Mouse (Mus musculus) urinary bladder, postnatal 36 days (tissue): Measurements from ENCODE around the gene Fam124a.
"Not testable (repeated sequence)": the region's sequence is repeated elsewhere in the genome, so short reads cannot be mapped to it uniquely, and the experiment has no call there.

ENCODE experiments used
- DNase-seq, 2 experiments: peaks; one replicate each; pipeline ENCODE4 v3.0.0; 2022; ENCODE audit warnings: low spot score in 2 of 2, mixed read lengths in 1 of 2

The Fam124a gene

DNA sequence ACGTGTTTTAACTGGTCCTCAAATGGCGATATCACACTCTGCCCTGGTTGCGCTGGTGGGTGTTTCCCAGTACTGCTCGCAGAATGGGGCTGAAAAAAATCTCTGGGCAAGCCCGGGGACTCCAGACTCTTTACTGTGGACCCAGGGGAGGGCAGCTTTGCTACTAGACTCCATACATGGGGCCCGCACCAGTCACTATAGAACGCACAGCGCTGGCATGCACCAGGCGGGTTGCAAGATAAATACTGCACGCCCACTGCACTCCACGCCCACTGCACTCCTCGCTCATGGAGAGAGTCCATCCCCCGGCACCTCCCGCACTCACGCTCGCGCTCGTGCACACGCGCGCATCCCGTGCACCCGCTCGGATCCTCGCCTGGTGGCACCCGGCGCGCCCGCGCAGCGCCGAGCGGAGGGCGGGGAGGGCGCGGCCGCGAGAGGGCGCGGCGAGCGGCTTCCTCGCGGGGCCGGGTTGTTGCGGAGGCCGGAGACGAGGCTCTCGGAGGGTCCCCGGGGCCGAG lies at the start of gene Fam124a:
Gene Fam124a, plus strand, starts transcription at position 429 of the 521 bp plus-strand sequence.
- DNase-seq = peak; percentile 48 to 66

DNA sequence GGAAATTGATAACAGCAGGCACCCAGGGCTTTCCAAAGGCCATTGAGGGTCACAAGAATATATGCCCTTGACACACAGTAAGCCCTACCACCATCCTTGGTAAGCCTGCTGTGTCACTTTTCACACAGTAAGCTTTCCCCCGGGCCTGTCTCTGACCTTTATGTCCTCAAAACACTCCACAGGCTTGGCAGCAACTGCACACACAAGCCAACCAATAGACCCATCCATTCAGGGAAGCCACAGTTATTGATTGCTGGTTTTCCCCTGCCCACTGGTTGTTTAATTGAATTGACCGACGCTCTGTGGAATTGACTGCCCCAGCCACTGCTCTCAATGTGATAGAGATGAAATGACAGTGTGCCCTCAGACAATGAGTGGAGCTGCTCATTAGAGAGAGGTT lies 49.3 kb upstream of the Fam124a start:
- no peak for DNase-seq

DNA sequence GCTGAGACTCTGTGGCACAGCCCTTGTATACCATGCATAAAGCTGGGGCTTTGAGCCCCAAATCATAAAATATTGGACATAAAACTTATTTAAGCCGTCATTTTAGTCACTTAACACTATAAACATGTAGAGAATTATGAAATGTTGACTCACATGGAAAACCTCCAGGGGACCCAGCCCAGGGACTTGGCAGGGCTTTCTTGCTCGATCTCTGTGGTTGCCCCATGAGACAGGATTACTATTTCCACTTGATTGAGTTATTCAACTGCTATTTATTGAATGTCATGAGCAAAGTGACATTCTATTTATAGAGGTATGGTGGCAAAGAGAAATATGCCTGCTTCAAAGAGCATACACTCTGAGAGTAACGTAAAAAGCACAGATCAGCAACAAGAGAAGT lies 46.2 kb upstream of the Fam124a start:
- peak; percentile 13 to 41 for DNase-seq

DNA sequence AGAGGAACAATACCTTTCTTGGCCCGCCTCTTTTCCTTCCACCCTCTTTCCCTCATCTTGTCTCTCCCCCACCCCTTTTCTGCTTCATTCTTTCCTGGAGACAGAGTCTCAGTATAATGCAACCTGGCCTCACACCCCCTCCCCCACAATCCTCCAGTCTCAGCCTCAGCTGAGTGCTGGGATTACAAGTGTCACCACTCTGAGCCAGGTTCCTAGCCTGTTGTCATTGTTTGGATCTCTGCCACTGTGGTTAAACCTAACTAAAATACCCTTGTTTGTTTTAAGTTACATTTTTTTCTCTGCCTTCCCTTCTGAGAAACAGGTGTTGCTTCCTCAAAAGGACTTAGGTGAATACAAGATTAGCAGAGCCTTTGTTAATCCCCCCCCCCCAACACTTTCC lies 42.7 kb upstream of the Fam124a start:
- DNase-seq = no peak

DNA sequence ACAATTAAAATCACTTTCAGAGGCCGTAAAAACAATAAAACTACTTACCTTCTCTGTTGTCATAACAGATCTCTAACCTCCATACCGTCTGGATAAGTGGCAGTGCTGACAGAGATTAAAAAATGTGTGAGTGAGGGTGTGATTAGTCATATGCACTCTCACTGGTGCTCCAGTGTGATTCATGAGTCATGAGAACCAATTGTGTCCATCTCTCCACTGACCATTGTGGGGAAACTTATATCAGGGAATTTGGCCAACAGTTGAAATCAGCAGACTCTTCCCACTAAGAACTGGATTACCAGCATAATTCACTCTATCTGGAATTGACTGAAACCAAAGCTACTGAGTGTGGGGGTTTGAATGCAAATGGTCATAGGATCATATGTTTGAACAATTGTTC lies 24.6 kb upstream of the Fam124a start:
- no peak for DNase-seq

DNA sequence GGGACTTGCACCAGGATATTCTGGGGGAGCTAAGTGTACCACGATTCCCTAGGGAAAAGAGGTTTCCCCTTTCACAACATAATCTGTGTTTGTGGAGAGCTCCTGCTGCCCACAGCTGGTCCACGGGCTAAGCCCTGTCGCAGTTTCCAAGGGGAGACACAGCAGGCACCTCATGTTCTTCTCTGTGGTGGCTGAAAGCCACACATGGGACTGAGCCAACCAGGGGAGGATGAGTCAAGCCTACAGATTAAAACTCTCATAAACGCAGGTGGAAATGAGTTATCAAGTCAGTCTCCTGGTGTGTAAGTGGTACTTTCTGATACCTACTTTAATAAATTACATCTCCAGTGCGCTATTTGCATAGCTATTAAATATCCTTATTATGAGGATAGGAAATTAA lies 19.4 kb upstream of the Fam124a start:
- no peak for DNase-seq

DNA sequence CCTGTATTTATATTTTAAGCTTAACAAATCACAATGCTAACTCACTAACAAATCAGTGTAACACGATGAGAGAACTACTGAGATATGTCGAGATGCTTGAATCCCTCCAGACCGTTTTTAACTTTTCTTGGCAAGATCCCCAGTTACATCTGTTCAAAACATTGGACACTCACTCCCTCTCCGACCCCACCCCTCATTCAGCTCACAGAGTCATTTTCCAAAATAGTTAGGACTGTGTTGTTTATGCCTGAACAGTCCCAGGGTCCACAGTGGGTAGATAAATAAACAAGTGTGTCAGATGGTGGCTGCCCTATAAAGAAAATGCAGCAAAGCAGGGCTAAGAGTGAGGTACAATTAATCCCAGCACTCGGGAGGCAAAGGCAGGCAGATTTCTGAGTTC lies 18.5 kb upstream of the Fam124a start:
- no peak for DNase-seq

DNA sequence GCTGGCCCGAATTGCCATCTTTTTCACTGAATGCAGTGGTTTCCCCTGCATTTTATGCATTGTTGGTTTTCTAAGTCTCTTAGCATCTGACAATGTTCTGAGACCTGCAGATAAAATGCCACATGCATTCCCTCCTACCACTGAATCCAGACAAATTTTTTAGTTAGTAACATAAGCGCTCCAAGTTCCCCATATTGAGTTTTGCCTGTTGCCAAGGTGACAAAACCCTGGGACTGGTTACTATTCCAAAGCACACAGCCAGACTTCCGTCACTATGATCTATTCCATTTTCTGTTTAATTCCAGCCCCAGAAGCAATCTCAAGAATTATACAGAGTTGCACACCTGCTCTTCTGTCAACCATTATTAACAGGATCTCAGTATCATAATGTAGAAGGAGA lies 15.7 kb upstream of the Fam124a start:
- no peak for DNase-seq

DNA sequence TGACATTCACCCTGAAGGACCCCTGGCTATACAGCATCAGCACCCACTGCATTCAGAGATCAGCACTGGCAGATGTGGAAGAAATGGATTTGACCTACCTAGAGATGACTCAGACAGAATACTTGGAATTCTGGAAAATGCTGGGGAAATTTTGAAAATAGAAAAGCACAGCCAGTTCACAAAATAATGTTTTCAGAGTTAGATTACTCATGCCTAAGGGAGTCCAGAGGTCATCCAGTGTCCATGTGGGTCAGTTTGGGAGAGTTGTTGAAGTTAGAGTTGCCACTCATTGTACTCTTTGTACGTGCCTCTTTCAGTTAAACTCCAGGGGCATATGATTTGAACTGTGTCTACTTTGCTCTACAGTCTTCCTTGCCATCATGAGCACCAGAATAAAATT lies 13.8 kb upstream of the Fam124a start:
- no peak for DNase-seq

DNA sequence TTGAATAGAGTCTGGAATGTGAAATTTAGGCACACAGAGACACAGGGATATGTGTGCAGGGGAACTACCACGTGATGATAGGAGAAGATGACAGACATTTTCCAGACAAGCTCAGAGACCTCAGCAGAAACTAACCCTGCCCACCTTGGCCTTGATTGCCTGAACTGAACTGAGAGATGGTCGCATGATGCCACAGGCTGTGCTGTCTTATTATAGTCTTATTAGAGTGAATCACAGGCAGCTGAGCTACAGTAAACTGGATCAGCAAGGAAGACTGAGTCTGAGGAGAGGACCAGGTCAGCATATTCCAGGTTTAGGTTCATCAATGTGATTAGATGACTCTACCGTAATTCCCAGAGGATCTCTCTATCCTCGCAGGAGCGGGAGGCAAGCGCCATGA lies 9.2 kb upstream of the Fam124a start:
- no peak for DNase-seq

DNA sequence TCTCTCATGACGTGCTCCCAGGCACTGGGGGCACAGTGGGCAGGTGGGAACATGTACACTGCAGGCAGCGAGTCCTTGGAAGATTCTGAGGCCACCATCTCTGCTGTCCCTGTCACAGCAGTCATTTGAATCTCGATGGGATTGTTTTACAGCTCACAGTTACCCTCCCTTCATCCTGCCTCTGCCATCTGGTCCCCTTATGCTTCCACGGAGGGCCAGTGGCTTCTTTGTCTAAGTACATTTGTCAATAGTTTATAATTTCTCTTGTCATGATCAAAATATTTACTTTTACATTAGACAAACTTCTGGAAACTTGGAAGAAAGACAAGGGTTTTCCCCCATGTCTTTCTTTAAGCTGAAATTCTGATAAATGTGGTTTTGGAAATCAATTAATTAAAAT lies 8.8 kb upstream of the Fam124a start:
- DNase-seq = no peak

DNA sequence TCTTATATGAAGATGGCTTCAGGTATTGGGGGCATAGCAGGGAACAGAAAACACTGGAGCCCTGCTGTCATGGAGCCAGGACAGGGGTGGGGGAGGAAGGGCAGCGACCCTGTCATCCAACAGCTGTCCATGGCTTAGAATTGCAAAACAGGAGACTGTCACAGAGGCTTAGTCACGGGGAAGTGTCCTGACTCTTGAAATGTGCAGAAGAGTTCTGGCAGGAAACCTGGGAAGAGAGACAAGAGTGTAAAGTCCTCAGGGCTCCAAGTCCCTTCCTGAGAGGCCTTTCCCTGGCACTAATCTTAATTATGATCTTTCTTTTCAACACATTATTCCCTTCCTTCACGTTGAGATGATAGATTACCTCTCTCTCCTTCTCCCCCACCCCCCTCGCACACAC lies 5.4 kb upstream of the Fam124a start:
- DNase-seq = no peak

DNA sequence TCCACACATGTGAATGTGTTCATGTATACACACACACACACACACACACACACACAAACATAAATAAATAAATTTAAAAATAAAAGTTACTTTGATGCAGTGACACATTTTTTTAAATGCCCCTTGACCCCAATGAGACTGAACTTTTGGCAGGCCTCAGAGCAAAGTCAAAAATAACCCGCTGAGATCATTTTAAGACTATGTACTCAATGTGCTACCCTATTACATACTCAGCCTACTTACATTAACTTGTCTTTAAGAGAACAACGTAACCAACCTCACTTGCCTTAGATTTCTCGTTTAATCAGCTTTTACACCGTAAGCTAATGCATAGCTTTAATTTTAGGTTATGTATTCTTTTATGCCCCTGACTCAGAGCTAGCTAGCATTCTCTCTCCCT lies 2.8 kb upstream of the Fam124a start:
- no peak for DNase-seq

DNA sequence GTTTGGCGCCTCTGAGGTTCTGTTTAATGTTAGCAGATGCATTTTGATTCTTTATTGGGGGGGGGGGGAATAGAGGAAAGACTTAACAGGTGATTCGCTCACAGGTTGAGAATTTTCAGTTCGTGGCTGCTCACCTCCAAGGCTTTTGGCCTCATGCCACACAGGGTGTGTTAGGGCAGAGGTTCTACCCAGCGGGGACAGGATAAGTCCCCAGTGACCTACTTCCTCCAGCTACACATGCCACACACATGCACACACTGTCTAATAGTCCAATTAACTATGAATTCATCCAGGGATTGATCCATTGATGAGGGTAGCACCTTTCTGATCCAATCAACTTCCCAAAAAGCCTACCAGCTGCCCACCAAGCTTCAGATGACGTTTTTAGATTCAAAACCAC lies 1.8 kb upstream of the Fam124a start:
- DNase-seq = no peak

DNA sequence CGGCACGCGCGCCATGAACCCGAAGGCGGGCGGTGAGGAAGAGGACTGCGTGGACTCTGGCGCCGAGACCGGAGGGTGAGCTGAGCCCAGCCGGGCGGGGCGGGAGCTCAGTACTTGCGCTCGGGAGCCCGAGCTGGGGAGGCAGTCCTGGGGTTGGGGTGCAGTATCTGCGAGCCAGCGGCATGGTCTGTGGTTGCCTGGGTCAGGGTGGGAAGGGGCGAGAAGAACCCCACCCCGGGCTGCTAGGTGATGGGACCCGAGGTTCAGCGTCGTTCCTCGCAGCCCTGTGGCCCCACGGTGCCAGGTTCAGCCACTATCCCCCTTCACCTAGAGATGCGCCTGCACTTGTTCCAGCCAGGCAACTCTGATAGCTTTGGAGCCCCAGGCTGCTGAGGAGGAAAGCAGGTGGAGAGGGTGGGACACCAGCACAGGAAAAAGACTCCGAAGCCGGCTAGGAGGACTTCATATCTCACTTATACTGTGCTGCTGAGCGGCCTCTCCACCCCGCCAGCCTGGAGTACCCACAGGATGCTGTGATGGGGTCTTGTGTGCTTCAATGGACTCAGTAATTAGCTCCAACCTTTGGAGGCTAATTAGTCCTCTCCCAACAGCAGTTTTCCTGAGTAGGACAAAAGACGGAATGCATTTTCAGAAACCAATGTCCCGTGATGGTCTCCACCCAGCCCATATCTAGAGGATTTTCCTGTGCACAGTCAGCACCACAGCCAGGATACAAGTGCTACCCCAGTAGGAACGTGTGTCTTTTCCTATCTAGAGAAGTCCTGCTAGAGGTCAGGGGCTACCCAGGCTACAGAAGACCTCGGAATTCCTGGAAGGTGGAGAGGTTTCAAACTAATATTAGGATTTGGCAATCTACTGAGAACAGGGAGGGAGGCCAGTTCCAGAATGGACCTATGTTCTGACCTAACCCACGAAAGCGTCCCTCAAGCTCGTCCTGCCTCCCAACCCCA lies 588 bp downstream of the Fam124a start:
- no peak for DNase-seq

DNA sequence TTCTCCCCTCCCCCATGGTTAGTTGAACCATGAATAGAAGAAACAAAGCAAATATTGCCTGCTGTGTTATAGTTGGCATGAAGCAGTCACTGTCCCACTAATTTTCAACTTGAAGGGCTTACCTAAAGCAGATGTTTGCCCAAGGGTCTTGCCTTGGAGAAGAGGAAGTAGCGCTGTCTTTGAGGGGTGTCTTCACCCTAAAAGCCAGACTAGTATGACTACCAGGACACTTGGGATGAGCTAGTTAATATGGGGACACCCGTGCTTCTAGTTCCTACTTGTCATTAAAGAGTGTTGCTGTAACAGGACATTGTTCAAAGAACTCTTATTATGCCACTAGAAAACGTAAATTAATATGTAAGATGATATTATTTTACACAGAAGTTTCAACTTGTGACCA lies 1.6 kb downstream of the Fam124a start:
- no peak for DNase-seq

DNA sequence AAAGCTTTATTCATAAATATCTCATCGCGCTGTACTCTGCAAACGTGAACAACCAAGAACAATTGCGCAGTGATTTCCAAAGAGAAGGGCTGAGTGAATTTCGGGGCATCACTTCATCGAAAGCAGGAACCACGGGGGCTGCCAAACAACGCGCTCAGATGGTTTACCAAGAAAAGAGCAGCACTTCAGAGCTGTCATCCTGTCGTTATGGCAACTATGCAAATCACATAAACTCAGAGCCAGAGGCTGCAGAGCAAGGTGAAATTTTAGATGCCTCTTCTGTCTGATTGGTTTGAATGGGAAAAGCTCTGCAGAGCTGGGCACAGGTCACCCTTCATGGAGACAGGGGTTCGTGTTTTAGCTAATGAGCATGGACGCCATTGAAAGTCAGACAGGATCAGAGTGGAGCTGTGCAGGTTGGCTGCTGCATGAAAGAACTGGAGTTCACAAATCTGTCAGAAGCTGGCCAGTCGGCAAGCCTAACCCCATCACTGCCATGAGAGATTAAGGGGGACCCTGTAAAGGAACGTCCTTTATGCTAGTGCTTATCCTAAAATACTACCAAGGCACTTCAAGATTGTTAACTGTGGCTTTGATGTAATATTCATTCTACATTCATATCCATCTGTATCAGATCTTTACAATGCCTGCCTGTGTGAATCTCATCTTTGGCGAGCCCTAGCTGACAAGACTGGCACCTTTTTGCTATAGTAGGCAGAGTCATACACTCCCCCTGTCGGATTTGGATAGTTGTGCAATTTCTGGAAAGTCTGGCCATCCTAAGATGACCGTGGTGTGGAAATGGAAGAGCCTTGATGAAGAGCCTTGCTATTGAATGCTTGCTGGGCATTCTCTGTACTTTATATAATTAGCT lies 6.6 kb downstream of the Fam124a start:
- DNase-seq = no peak

DNA sequence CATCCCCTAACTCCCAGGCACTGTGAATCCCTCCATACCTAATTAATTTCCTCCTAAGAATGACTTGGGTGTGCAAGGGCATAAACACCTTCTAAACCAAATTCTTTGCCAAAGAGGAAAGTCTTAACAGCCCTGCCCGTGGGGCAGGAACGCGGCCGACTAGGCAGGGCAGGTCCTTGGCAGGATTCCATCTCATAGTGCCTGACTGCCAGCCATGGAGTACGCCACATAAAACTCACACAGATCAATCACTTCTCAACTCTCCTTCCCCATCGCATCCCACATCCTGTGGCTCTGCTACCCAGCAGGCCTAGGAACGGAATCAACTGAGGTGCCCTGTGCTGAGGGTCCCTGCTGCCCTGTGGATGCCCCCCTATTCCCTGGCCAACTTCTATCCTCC lies 8.1 kb downstream of the Fam124a start:
- no peak for DNase-seq

DNA sequence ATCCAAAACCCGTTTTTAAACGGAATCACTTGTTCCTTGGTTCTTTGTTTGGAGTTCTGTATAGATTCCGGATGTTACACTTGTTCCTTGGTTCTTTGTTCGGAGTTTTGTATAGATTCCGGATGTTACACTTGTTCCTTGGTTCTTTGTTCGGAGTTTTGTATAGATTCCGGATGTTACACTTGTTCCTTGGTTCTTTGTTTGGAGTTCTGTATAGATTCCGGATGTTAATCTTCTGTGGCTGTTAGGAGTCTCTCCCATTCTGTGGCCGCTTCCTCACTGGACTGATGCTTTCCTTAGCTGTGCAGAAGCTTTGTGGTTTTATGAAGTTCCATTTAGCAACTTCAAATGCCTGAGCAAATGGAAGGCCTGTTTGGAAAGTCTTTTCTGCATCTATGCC lies 11.3 kb downstream of the Fam124a start, which contains the start of gene Gm4131:
Gene Gm4131, minus strand, starts transcription at position 101 of the 400 bp plus-strand sequence.
- DNase-seq = not testable (repeated sequence)

DNA sequence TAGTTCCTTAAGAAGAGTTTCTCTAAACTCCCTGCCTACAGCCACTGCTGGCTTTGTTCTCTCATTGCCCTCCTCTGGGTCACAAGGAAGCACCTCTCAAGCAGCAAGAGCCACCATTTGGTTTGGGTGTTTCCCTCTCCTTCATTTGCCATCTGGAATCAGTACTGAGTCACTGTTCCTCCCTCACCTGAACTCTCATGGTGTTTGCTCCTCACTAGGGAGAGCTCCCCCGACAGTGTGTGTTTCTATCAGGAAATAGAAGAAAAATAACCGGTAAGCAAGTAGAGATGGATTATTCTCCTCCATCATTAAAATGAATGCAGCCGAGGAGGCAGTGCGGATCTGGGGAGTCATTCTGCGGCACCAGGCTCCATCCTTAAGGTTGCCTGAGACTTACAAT lies 13.9 kb downstream of the Fam124a start:
- no peak for DNase-seq

DNA sequence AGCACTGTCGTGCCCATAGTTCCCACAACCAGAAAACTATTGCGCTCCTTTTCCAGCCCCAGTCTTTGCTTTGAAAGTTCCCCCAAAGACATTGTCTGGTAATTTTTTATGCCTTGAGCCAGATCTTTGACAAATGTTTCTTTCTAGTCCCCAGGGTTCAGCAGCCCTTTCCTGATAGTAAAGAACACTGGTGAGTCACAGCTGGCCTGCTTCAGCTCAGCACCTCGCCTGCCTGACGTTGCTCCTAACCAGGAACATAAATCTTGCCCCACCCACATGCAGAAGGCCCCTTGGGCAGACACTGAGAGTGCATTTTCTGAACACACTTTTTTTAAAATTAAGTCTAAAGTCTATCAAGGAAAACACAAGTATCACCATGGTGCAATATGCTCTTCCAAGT lies 14.8 kb downstream of the Fam124a start:
- peak; percentile 9 to 44 for DNase-seq

DNA sequence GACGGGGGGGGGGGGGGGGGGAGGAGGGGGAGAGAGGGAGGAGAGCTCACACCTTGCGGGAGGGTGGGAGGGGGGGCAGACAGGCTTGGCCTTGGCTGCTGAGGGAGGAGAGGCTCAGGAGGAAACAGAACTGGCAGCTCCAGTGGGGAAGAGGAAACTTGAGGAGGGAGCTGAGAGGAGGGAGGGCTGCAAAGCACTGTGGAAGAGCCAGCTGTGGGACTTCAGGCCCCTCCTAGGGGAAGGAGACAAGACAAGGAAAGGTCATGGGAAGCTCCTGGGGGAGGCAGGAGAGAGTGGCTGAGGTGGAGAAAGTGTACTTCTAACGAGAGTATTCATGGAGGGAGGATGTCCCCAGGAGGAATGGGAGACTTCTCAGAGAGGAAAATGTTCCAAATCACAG lies 17.9 kb downstream of the Fam124a start:
- DNase-seq = no peak
